Mouse (Mus musculus): ENCODE data around the gene Tapt1. TPM values are rescaled to one million over a fixed set of nuclear protein-coding genes. Genes with fewer than 3 reads are reported as not detected.

Tapt1 gene
- polyA plus RNA-seq, 1 experiment: 18.2 TPM

DNA sequence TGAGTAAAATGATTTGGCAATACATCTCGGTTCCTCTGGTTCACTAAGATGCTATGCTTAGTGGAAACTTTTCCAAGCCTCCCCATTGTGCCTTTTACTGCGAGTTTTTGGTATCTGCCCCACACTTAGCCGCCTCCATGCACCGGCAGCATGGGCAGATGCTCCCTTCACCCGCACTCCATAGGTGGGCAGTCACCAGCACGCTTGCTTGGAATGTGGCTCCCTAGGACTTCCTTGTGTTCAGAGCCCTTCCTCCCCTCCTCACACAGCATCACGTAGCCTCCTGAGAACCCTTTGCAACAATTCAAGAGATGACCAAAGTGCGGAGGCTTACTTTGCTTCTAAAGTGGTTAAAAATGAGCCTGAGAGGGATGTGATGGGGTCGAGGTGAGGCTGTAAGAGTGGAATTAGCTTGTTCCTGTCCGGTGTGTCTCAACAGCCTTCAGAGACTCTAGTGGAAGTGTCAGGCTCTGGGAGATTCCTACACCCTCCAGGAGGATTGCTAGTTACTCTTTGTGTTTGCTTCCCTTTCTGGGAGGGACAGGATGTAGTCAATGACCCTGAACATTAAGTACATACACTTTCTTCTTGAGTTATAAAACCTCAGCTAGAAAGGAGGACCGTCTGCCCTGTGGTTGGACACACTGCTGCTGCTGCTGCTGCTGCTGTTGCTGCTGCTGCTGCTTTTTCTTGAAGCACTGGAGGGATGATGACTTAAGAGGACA, 20.2 kb upstream of the Tapt1 start:
- no peaks in the 10 kb centered on the region for H3K27me3 ChIP-seq (ENCODE audit: control insufficient read depth, insufficient read depth, insufficient read length)
- TF ChIP-seq POLR2AphosphoS2 (IDR thresholded peaks at IDR 0.05; ENCODE audit: insufficient read length, low read depth) (no peak), SRF (IDR thresholded peaks at IDR 0.05; ENCODE audit: control insufficient read depth, insufficient read length, low read depth) (no peak), USF1 (IDR thresholded peaks at IDR 0.05; ENCODE audit: low read depth) (no peak), MYOG (IDR thresholded peaks at IDR 0.05; ENCODE audit: control insufficient read depth in 1 of 3, insufficient read depth in 1 of 3, insufficient read length in 2 of 3, low read depth in 2 of 3) (no peak), REST (IDR thresholded peaks at IDR 0.05; ENCODE audit: insufficient read depth, insufficient read length) (no peak), E2F4 (IDR thresholded peaks at IDR 0.05; ENCODE audit: insufficient read depth) (no peak), TCF3 (IDR thresholded peaks at IDR 0.05; ENCODE audit: insufficient read length, low read depth) (no peak), MYOD1 (IDR thresholded peaks at IDR 0.05; ENCODE audit: control insufficient read depth in 1 of 3, insufficient read length in 2 of 3, low read depth in 2 of 3) (no peak), TCF12 (IDR thresholded peaks at IDR 0.05; ENCODE audit: insufficient read depth, poor library complexity, severe bottlenecking) (no peak), POLR2A (IDR thresholded peaks at IDR 0.05; ENCODE audit: insufficient read length, low read depth) (no peak), CEBPB (IDR thresholded peaks at IDR 0.05; ENCODE audit: insufficient read depth, poor library complexity, severe bottlenecking) (no peak), MAX (IDR thresholded peaks at IDR 0.05; ENCODE audit: low read depth) (no peak)
- H3K79me2 ChIP-seq (ENCODE audit: control insufficient read depth, insufficient read depth): no peaks in the 10 kb centered on the region
- H3ac ChIP-seq (ENCODE audit: control insufficient read depth, insufficient read length): no peak overlapping the region
- H3K4me2 ChIP-seq (ENCODE audit: low read depth): no peak overlapping the region
- H3K36me3 ChIP-seq (ENCODE audit: control insufficient read depth, insufficient read depth): no peaks in the 10 kb centered on the region
- H3K4me3 ChIP-seq: no peak overlapping the region

DNA sequence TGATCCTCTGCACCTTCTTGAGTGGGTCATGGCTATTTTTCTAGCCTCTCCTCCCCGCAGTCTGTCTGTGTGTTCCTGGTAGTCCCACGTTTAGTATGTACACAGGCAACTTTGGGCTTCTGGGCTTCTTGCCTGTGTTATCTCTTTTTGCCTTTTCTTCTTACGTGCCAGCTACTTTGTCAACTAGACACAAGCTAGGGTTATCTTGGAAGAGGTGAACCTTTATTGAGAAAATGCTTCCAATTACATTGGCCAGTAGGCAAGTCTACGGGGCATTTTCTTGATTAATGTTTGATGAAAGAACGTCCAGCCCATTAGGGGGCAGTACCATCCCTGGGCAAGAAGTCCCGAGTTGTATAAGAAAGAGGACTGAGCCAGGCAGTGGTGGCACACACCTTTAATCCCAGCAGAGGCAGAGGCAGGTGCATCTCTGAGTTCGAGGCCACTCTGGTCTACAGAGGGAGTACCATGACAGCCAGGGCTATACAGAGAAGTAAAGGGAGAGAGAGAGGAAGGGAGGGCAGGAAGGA, 18.5 kb upstream of the Tapt1 start:
- H3K79me2 ChIP-seq (ENCODE audit: control insufficient read depth, insufficient read depth): no peaks in the 10 kb centered on the region
- no peak overlapping the region for H3ac ChIP-seq (ENCODE audit: control insufficient read depth, insufficient read length)
- TF ChIP-seq MYOG (IDR thresholded peaks at IDR 0.05; ENCODE audit: control insufficient read depth in 1 of 3, insufficient read depth in 1 of 3, insufficient read length in 2 of 3, low read depth in 2 of 3): no peak
- TF ChIP-seq CEBPB (IDR thresholded peaks at IDR 0.05; ENCODE audit: insufficient read depth, poor library complexity, severe bottlenecking): no peak
- no peak for TF ChIP-seq SRF (IDR thresholded peaks at IDR 0.05; ENCODE audit: control insufficient read depth, insufficient read length, low read depth)
- no peak for TF ChIP-seq TCF3 (IDR thresholded peaks at IDR 0.05; ENCODE audit: insufficient read length, low read depth)
- no peak for TF ChIP-seq USF1 (IDR thresholded peaks at IDR 0.05; ENCODE audit: low read depth)
- no peak for TF ChIP-seq POLR2AphosphoS2 (IDR thresholded peaks at IDR 0.05; ENCODE audit: insufficient read length, low read depth)
- no peak overlapping the region for H3K4me3 ChIP-seq
- H3K36me3 ChIP-seq (ENCODE audit: control insufficient read depth, insufficient read depth): no peaks in the 10 kb centered on the region
- no peaks in the 10 kb centered on the region for H3K27me3 ChIP-seq (ENCODE audit: control insufficient read depth, insufficient read depth, insufficient read length)
- no peak overlapping the region for H3K4me2 ChIP-seq (ENCODE audit: low read depth)

DNA sequence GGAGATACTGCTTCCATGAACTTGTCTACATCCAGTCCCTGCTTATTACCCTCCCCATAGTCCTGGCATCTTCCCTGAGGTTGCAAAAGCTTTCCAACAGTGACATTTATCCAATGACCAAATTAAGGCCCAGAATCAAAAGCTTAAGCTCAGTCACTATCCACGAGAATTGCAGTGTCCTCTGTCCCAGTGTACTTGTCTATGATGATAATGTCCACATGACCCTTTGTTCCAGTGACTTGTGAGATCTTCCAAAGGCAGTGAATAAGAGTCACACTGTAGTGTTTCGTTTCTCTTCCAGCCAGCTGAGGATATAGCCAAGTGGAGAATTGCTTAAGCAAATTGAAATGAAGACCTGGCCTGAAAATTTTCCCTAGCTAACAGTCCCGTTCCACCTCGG, 16.4 kb upstream of the Tapt1 start:
- no peak overlapping the region for H3K4me2 ChIP-seq (ENCODE audit: low read depth)
- TF ChIP-seq SRF (IDR thresholded peaks at IDR 0.05; ENCODE audit: control insufficient read depth, insufficient read length, low read depth): no peak
- no peak for TF ChIP-seq TCF12 (IDR thresholded peaks at IDR 0.05; ENCODE audit: insufficient read depth, poor library complexity, severe bottlenecking)
- TF ChIP-seq USF1 (IDR thresholded peaks at IDR 0.05; ENCODE audit: low read depth): no peak
- TF ChIP-seq MYOG (IDR thresholded peaks at IDR 0.05; ENCODE audit: control insufficient read depth in 1 of 3, insufficient read depth in 1 of 3, insufficient read length in 2 of 3, low read depth in 2 of 3): no peak
- no peak for TF ChIP-seq MYOD1 (IDR thresholded peaks at IDR 0.05; ENCODE audit: control insufficient read depth in 1 of 3, insufficient read length in 2 of 3, low read depth in 2 of 3)
- TF ChIP-seq REST (IDR thresholded peaks at IDR 0.05; ENCODE audit: insufficient read depth, insufficient read length): no peak
- no peak for TF ChIP-seq CEBPB (IDR thresholded peaks at IDR 0.05; ENCODE audit: insufficient read depth, poor library complexity, severe bottlenecking)
- TF ChIP-seq E2F4 (IDR thresholded peaks at IDR 0.05; ENCODE audit: insufficient read depth): no peak
- TF ChIP-seq TCF3 (IDR thresholded peaks at IDR 0.05; ENCODE audit: insufficient read length, low read depth): no peak
- H3K36me3 ChIP-seq (ENCODE audit: control insufficient read depth, insufficient read depth): no peaks in the 10 kb centered on the region
- no peak overlapping the region for H3ac ChIP-seq (ENCODE audit: control insufficient read depth, insufficient read length)
- no peak overlapping the region for H3K4me3 ChIP-seq
- H3K27me3 ChIP-seq (ENCODE audit: control insufficient read depth, insufficient read depth, insufficient read length): no peaks in the 10 kb centered on the region
- H3K79me2 ChIP-seq (ENCODE audit: control insufficient read depth, insufficient read depth): no peaks in the 10 kb centered on the region

DNA sequence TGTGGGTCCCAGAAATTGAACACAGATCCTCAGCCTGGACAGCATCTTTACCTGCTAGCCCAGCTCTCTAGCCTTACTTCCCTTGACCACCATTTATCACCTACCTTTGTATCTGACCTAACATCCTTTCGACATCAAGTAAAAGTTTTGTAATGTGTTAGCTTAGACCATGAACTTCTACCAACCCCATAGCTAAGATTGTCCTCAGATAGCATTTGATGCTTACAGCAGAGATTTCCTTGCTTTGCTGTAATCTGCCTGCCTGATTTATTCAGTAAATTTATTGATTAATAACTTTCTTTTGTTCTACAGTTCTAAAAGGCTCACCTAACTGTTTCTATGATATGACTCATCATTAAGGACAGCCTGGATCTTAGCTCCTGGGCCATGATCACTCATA, 15.3 kb upstream of the Tapt1 start:
- Histone ChIP-seq H3K79me2 (ENCODE audit: control insufficient read depth, insufficient read depth) (no peaks in the 10 kb centered on the region), H3K4me2 (ENCODE audit: low read depth) (no peak overlapping the region), H3ac (ENCODE audit: control insufficient read depth, insufficient read length) (no peak overlapping the region), H3K27me3 (ENCODE audit: control insufficient read depth, insufficient read depth, insufficient read length) (no peaks in the 10 kb centered on the region), H3K4me3 (no peak overlapping the region), H3K36me3 (ENCODE audit: control insufficient read depth, insufficient read depth) (no peaks in the 10 kb centered on the region)
- TF ChIP-seq SRF (IDR thresholded peaks at IDR 0.05; ENCODE audit: control insufficient read depth, insufficient read length, low read depth): no peak
- TF ChIP-seq E2F4 (IDR thresholded peaks at IDR 0.05; ENCODE audit: insufficient read depth): no peak
- TF ChIP-seq MAX (IDR thresholded peaks at IDR 0.05; ENCODE audit: low read depth): no peak
- TF ChIP-seq TCF3 (IDR thresholded peaks at IDR 0.05; ENCODE audit: insufficient read length, low read depth): no peak

Measured in myocyte (in vitro differentiated cells).